Mouse (Mus musculus): ENCODE data around the gene Mrps9.

The Mrps9 gene

GRCm38 (mm10) chr1:42850663-42851397, at the start of gene Mrps9:
Mrps9 (plus strand) TSS chr1:42851233.
- peaks cover 14% of the 10 kb centered on the region for H3K4me1 ChIP-seq (replicated peaks; ENCODE audit: low read depth, low read length)
- TF ChIP-seq CTCF (conservative IDR thresholded peaks at IDR 0.05; ENCODE audit: low read length) (no peak), NANOG (IDR thresholded peaks at IDR 0.05; ENCODE audit: borderline replicate concordance, low read length) (no peak), POU5F1 (IDR thresholded peaks at IDR 0.05; ENCODE audit: borderline replicate concordance, low read length) (no peak)
- H3K27me3 ChIP-seq (ENCODE audit: insufficient read depth, low read length): no peaks in the 10 kb centered on the region
- H3K9me3 ChIP-seq (ENCODE audit: low read length): no peaks in the 10 kb centered on the region
- H3K36me3 ChIP-seq (ENCODE audit: insufficient read depth, low read length): no peaks in the 10 kb centered on the region
- H3K4me3 ChIP-seq (replicated peaks; ENCODE audit: low read length): peak within 1 kb of the TSS; percentile 97

DNA sequence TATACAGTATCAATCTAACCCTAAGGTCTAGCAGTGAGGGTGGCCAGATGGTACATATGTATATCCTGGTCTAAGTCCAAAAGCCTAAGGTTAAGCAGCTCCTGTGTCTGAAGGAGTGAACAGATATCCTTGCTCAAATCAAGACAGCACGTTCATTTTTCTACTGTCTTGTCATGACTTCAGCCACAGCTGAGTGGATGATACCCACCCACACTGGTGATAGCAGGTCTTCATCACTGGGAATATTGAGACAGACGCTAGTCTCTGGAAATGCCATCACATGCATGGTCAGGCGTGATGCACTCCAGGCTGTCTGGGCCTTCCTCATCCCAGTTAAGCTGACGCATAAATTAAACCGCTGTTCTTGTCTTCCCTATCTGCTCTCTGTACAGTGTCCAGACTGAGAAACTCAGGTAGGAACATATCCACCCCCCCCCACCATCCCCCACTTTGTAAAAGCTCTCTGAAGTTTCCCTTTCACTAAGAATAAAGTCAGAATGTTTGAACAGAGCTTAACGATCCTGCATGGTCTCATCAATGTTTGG, 37.7 kb upstream of the Mrps9 start:
- Histone ChIP-seq H3K4me1 (replicated peaks; ENCODE audit: low read depth, low read length) (no peaks in the 10 kb centered on the region), H3K36me3 (ENCODE audit: insufficient read depth, low read length) (no peaks in the 10 kb centered on the region), H3K27me3 (ENCODE audit: insufficient read depth, low read length) (no peaks in the 10 kb centered on the region), H3K9me3 (ENCODE audit: low read length) (no peaks in the 10 kb centered on the region), H3K4me3 (replicated peaks; ENCODE audit: low read length) (no peak overlapping the region)
- TF ChIP-seq CTCF (conservative IDR thresholded peaks at IDR 0.05; ENCODE audit: low read length) (no peak), NANOG (IDR thresholded peaks at IDR 0.05; ENCODE audit: borderline replicate concordance, low read length) (no peak), POU5F1 (IDR thresholded peaks at IDR 0.05; ENCODE audit: borderline replicate concordance, low read length) (no peak)

GRCm38 (mm10) chr1:42814798-42815619, 36.0 kb upstream of the Mrps9 start:
- no peaks in the 10 kb centered on the region for H3K4me1 ChIP-seq (replicated peaks; ENCODE audit: low read depth, low read length)
- no peaks in the 10 kb centered on the region for H3K9me3 ChIP-seq (ENCODE audit: low read length)
- no peaks in the 10 kb centered on the region for H3K36me3 ChIP-seq (ENCODE audit: insufficient read depth, low read length)
- H3K27me3 ChIP-seq (ENCODE audit: insufficient read depth, low read length): no peaks in the 10 kb centered on the region
- H3K4me3 ChIP-seq (replicated peaks; ENCODE audit: low read length): no peak overlapping the region
- no peak for TF ChIP-seq NANOG (IDR thresholded peaks at IDR 0.05; ENCODE audit: borderline replicate concordance, low read length)
- TF ChIP-seq CTCF (conservative IDR thresholded peaks at IDR 0.05; ENCODE audit: low read length): no peak
- TF ChIP-seq POU5F1 (IDR thresholded peaks at IDR 0.05; ENCODE audit: borderline replicate concordance, low read length): no peak

DNA sequence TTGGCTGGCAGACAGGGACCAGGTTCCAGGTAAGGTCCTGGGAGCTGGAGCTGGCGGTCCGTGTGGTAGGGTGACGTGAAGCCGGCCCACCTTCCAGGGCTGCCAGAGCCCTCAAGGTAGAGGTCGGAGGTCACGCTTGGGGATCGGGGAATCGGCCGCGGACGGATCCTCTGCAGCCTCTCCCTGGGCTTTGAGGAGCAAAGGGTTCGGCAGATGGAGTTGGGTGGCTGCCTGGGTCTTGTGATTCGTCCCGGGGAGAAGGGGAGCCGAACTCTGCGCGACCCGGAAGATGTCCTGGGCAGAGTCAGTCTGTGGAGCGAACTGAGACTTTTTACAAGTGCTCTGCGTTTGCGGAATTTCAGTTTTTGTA, 350 bp downstream of the Mrps9 start:
- Histone ChIP-seq H3K36me3 (ENCODE audit: insufficient read depth, low read length) (no peaks in the 10 kb centered on the region), H3K9me3 (ENCODE audit: low read length) (no peaks in the 10 kb centered on the region), H3K4me3 (replicated peaks; ENCODE audit: low read length) (peak overlapping the region; percentile 97), H3K27me3 (ENCODE audit: insufficient read depth, low read length) (no peaks in the 10 kb centered on the region), H3K4me1 (replicated peaks; ENCODE audit: low read depth, low read length) (peaks cover 19% of the 10 kb centered on the region)
- TF ChIP-seq CTCF (conservative IDR thresholded peaks at IDR 0.05; ENCODE audit: low read length) (no peak), POU5F1 (IDR thresholded peaks at IDR 0.05; ENCODE audit: borderline replicate concordance, low read length) (no peak), NANOG (IDR thresholded peaks at IDR 0.05; ENCODE audit: borderline replicate concordance, low read length) (no peak)

- peak overlapping the region; percentile 97 for H3K4me3 ChIP-seq (replicated peaks; ENCODE audit: low read length)
- no peaks in the 10 kb centered on the region for H3K36me3 ChIP-seq (ENCODE audit: insufficient read depth, low read length)
- H3K9me3 ChIP-seq (ENCODE audit: low read length): no peaks in the 10 kb centered on the region
- H3K4me1 ChIP-seq (replicated peaks; ENCODE audit: low read depth, low read length): peaks cover 19% of the 10 kb centered on the region
- H3K27me3 ChIP-seq (ENCODE audit: insufficient read depth, low read length): no peaks in the 10 kb centered on the region
- TF ChIP-seq NANOG (IDR thresholded peaks at IDR 0.05; ENCODE audit: borderline replicate concordance, low read length) (no peak), CTCF (conservative IDR thresholded peaks at IDR 0.05; ENCODE audit: low read length) (no peak), POU5F1 (IDR thresholded peaks at IDR 0.05; ENCODE audit: borderline replicate concordance, low read length) (no peak)
These were observed 777 bp downstream of the Mrps9 start for GRCm38 (mm10) chr1:42851810-42852209.

GRCm38 (mm10) chr1:42864719-42865250, 13.8 kb downstream of the Mrps9 start:
- H3K9me3 ChIP-seq (ENCODE audit: low read length): no peaks in the 10 kb centered on the region
- TF ChIP-seq NANOG (IDR thresholded peaks at IDR 0.05; ENCODE audit: borderline replicate concordance, low read length) (no peak), CTCF (conservative IDR thresholded peaks at IDR 0.05; ENCODE audit: low read length) (no peak), POU5F1 (IDR thresholded peaks at IDR 0.05; ENCODE audit: borderline replicate concordance, low read length) (no peak)
- peaks cover 36% of the 10 kb centered on the region for H3K36me3 ChIP-seq (ENCODE audit: insufficient read depth, low read length)
- H3K27me3 ChIP-seq (ENCODE audit: insufficient read depth, low read length): no peaks in the 10 kb centered on the region
- no peak overlapping the region for H3K4me3 ChIP-seq (replicated peaks; ENCODE audit: low read length)
- H3K4me1 ChIP-seq (replicated peaks; ENCODE audit: low read depth, low read length): peaks cover 20% of the 10 kb centered on the region

DNA sequence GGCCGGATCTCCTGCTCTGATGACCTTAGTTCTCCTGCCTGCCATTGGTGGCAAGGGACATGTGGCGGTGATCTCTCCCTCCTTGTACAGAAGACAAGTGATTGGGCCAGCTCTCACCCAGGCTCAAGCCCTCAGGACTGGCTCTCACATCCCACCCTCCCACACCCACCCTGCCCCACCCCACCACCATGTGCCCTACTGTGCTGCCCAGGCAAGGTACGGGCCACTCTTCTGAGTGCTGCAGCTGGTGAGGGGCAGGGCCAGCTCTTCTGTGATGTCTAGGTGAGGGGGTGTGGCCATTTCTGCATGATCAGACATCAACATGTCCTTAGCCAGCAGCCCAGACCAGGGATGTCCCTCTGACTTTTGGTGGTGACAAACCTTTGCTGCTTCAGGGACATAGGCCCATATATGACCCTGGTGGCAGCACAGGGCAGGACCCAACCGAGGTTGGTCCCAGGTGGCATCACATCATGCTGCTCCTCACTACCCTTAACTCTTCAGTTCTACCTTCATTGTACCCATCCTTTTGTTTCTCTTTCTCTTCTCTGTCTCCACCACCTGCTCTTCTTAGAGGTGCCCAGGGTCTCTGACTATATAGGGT, 14.4 kb downstream of the Mrps9 start:
- no peaks in the 10 kb centered on the region for H3K9me3 ChIP-seq (ENCODE audit: low read length)
- peaks cover 36% of the 10 kb centered on the region for H3K36me3 ChIP-seq (ENCODE audit: insufficient read depth, low read length)
- TF ChIP-seq POU5F1 (IDR thresholded peaks at IDR 0.05; ENCODE audit: borderline replicate concordance, low read length) (no peak), CTCF (conservative IDR thresholded peaks at IDR 0.05; ENCODE audit: low read length) (no peak), NANOG (IDR thresholded peaks at IDR 0.05; ENCODE audit: borderline replicate concordance, low read length) (no peak)
- no peak overlapping the region for H3K4me3 ChIP-seq (replicated peaks; ENCODE audit: low read length)
- H3K4me1 ChIP-seq (replicated peaks; ENCODE audit: low read depth, low read length): peaks cover 16% of the 10 kb centered on the region
- no peaks in the 10 kb centered on the region for H3K27me3 ChIP-seq (ENCODE audit: insufficient read depth, low read length)

DNA sequence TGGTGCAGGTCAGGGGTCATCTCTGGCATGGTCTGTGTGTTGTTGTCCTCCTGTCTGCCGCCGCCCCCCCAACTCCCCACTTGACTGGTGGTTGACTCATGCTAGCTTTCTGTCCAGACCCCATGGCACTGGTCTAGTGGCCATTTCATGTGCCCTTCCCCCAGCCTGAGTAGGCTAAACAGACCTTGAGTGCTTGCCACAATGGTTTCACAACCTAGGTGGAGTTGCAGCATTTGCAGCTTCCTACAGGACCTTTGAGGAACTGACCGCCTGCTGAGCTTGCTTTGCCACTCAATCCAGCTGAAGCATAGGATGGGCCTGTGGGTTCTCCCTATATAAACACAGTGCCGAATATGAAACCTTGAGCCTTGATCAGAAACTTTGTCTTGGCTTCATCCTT, 15.0 kb downstream of the Mrps9 start:
- no peak overlapping the region for H3K4me3 ChIP-seq (replicated peaks; ENCODE audit: low read length)
- peaks cover 16% of the 10 kb centered on the region for H3K4me1 ChIP-seq (replicated peaks; ENCODE audit: low read depth, low read length)
- H3K9me3 ChIP-seq (ENCODE audit: low read length): no peaks in the 10 kb centered on the region
- no peaks in the 10 kb centered on the region for H3K27me3 ChIP-seq (ENCODE audit: insufficient read depth, low read length)
- H3K36me3 ChIP-seq (ENCODE audit: insufficient read depth, low read length): peaks cover 36% of the 10 kb centered on the region
- no peak for TF ChIP-seq POU5F1 (IDR thresholded peaks at IDR 0.05; ENCODE audit: borderline replicate concordance, low read length)
- TF ChIP-seq CTCF (conservative IDR thresholded peaks at IDR 0.05; ENCODE audit: low read length): no peak
- no peak for TF ChIP-seq NANOG (IDR thresholded peaks at IDR 0.05; ENCODE audit: borderline replicate concordance, low read length)

Data from E14TG2a.4 (cell line).